Mouse (Mus musculus): ENCODE results near the gene Gsk3b. TPM values are rescaled to one million over a fixed set of nuclear protein-coding genes. Genes with fewer than 3 reads are reported as not detected.
A peak's percentile ranks its signal among the peaks of the same experiment; 100 is the strongest.

Gene Gsk3b
- polyA plus RNA-seq, 2 experiments: 2.9 to 10.3 TPM

- DNase-seq (ENCODE audit: low read depth in 3 of 3, low spot score in 3 of 3): no peak
- no peak overlapping the region for H3K27ac ChIP-seq
Measured at GRCm38 (mm10) chr16:38295349-38295930, 206.6 kb downstream of the Gsk3b start.

More at GRCm38 (mm10) chr16:38295349-38295930, 206.6 kb downstream of the Gsk3b start:
- H3K9me3 ChIP-seq (ENCODE audit: control insufficient read depth, low read length): no peaks in the 10 kb centered on the region
- H3K27me3 ChIP-seq (ENCODE audit: control insufficient read depth, insufficient read depth, low read length): no peaks in the 10 kb centered on the region
- H3K36me3 ChIP-seq (replicated peaks; ENCODE audit: control insufficient read depth, insufficient read depth, low read depth): no peaks in the 10 kb centered on the region
- no peak overlapping the region for H3K4me2 ChIP-seq (ENCODE audit: low read depth)
- no peaks in the 10 kb centered on the region for H3K4me1 ChIP-seq (replicated peaks; ENCODE audit: control insufficient read depth in 2 of 2, insufficient read depth in 2 of 2, low read length in 1 of 2)
- ATAC-seq (ENCODE audit: insufficient read depth): no peak
- no peak overlapping the region for H3K4me3 ChIP-seq (ENCODE audit: insufficient read depth in 1 of 2, low read depth in 2 of 2, low read length in 2 of 2)
- no peak overlapping the region for H3K9ac ChIP-seq (replicated peaks)
- TF ChIP-seq CTCF (IDR thresholded peaks at IDR 0.05; ENCODE audit: low read depth) (peak; percentile 49), EP300 (IDR thresholded peaks at IDR 0.05; ENCODE audit: low read depth) (no peak)
- 31% methylated on average over 5 of the region's 5 CpGs for WGBS (ENCODE audit: insufficient replicate concordance)

Other genes starting within 250 kb of the Gsk3b start
- 0.07 TPM in 1 of 2 replicates, not detected in the other for gene Gm36028, start 227.9 kb upstream of the Gsk3b start, polyA plus RNA-seq (2012; rRNA removed)
- 0.11 TPM in 1 of 2 replicates, not detected in the other for gene Gm36028, start 227.9 kb upstream of the Gsk3b start, polyA plus RNA-seq (2014; fragmentation: Nextera tagmentation; extraction: Ambion mirVana)
- gene Lrrc58, start 220.6 kb upstream of the Gsk3b start, polyA plus RNA-seq (2012; rRNA removed): 3.2 and 4.1 TPM in 2 replicates
- gene Lrrc58, start 220.6 kb upstream of the Gsk3b start, polyA plus RNA-seq (2014; fragmentation: Nextera tagmentation; extraction: Ambion mirVana): 8.7 and 10.0 TPM in 2 replicates
- 0.01 and 0.02 TPM in 2 replicates for gene Gpr156, start 172.5 kb upstream of the Gsk3b start, polyA plus RNA-seq (2012; rRNA removed)
- gene Gpr156, start 172.5 kb upstream of the Gsk3b start, polyA plus RNA-seq (2014; fragmentation: Nextera tagmentation; extraction: Ambion mirVana): 0.04 TPM in 1 of 2 replicates, not detected in the other
- gene Nr1i2, start 205.8 kb downstream of the Gsk3b start, polyA plus RNA-seq (2012; rRNA removed): 3.6 and 4.1 TPM in 2 replicates
- 2.2 and 2.9 TPM in 2 replicates for gene Nr1i2, start 205.8 kb downstream of the Gsk3b start, polyA plus RNA-seq (2014; fragmentation: Nextera tagmentation; extraction: Ambion mirVana)

Data from liver, embryonic 14.5 days (tissue).